Mouse (Mus musculus) heart, adult 2 months (tissue): ENCODE data around the gene Plekhj1.

Experiments used
- CTCF ChIP-seq: fragments of 200-600 bp; IDR thresholded peaks from 2 replicates; pipeline ENCODE4 v1.8.1; 2022; ENCODE audit warnings: antibody characterized with exemption, mild to moderate bottlenecking, moderate library complexity
- EP300 ChIP-seq: fragments of 200-500 bp; IDR thresholded peaks from 2 replicates; pipeline ENCODE4 v1.6.1; 2011; ENCODE audit warnings: low read depth, low read length, control low read depth; ENCODE audit not compliant: insufficient read depth

- no peak for TF ChIP-seq CTCF
- TF ChIP-seq EP300 = no peak
These were observed 4.6 kb downstream of the Plekhj1 start for GRCm38 (mm10) chr10:80793803-80794202.
